Mouse (Mus musculus): ENCODE data around the gene Klhl5. TPM values are rescaled to one million over a fixed set of nuclear protein-coding genes. Genes with fewer than 3 reads are reported as not detected.

Klhl5 gene
- polyA plus RNA-seq, 1 experiment from 2014 or later, result 42.3 TPM

DNA sequence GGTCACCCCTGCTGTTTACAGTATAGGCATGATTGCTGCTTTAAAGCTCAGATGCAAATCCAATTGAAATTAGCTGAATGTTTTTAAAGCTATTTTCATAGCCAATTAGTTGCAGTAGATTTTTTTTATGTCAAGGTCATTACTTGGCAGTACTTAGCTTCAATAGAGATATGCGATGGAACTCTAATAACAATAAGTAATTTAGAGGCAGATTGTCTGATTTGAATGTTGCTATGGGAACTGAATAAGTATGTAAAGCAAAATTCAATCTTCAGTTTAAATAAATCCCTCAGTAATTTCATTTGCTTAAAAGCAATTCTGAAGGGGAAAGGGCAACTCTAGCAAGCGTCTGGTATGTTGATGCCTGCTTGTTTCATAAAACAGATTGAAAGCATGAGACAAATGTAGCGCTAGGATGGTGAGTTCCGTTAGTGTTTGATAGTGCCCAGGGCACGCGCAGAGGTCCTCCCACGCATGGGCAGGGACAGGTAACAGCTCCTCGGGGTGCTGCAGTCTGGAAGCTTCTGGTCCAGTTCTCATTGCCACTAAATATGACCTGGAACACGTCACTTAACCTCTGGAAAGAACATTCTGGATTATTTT lies 38.3 kb downstream of the Klhl5 start:
- no peaks in the 10 kb centered on the region for H3K27me3 ChIP-seq (replicated peaks; ENCODE audit: control insufficient read depth, insufficient read depth, low read length)
- H3K36me3 ChIP-seq (ENCODE audit: control insufficient read depth, insufficient read depth, low read length), result peaks cover 68% of the 10 kb centered on the region
- H3K4me1 ChIP-seq (ENCODE audit: control insufficient read depth, insufficient read depth, low read length), result no peaks in the 10 kb centered on the region
- H3K27ac ChIP-seq (ENCODE audit: low read depth, low read length), result no peak overlapping the region; the same call in 1 of the 2 replicates
- no peak overlapping the region for H3K4me3 ChIP-seq (ENCODE audit: low read depth, low read length)
- ATAC-seq, result peak; percentile 54; the same call in 1 of the 2 replicates
- H3K9me3 ChIP-seq (replicated peaks; ENCODE audit: control insufficient read depth, low read length), result no peaks in the 10 kb centered on the region
- 77% methylated on average over 9 of the region's 9 CpGs for WGBS
- DNase-seq (ENCODE audit: low spot score), result peak; percentile 47
- no peak overlapping the region for H3K4me2 ChIP-seq (ENCODE audit: low read length)
- no peak overlapping the region for H3K9ac ChIP-seq (ENCODE audit: low read length)

DNA sequence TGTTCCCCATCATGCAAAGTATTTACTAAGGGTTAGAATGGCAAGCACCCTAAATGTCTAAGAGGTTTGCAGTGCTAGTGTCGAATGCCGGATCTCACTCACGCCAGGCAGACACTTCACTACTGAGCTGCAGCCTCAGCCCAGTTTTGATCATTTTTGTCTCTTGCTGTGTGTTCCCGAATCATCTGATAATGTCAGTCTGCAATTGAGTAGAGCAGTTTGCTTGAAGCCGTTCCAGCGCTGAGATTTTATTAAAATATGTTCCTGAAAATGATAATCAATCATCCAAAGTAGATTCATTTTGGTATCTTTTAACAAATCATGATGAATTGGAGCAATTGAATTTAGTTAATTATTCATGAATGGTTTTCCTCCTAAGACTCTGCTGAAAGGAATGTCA lies 39.4 kb downstream of the Klhl5 start:
- H3K36me3 ChIP-seq (ENCODE audit: control insufficient read depth, insufficient read depth, low read length), result peaks cover 70% of the 10 kb centered on the region
- H3K9me3 ChIP-seq (replicated peaks; ENCODE audit: control insufficient read depth, low read length), result no peaks in the 10 kb centered on the region
- H3K9ac ChIP-seq (ENCODE audit: low read length), result no peak overlapping the region
- H3K27me3 ChIP-seq (replicated peaks; ENCODE audit: control insufficient read depth, insufficient read depth, low read length), result no peaks in the 10 kb centered on the region
- 92% methylated on average over 6 of the region's 6 CpGs for WGBS
- H3K4me1 ChIP-seq (ENCODE audit: control insufficient read depth, insufficient read depth, low read length), result no peaks in the 10 kb centered on the region
- H3K4me2 ChIP-seq (ENCODE audit: low read length), result no peak overlapping the region
- no peak for DNase-seq (ENCODE audit: low spot score)
- no peak overlapping the region for H3K27ac ChIP-seq (ENCODE audit: low read depth, low read length)
- no peak overlapping the region for H3K4me3 ChIP-seq (ENCODE audit: low read depth, low read length)
- no peak for ATAC-seq

DNA sequence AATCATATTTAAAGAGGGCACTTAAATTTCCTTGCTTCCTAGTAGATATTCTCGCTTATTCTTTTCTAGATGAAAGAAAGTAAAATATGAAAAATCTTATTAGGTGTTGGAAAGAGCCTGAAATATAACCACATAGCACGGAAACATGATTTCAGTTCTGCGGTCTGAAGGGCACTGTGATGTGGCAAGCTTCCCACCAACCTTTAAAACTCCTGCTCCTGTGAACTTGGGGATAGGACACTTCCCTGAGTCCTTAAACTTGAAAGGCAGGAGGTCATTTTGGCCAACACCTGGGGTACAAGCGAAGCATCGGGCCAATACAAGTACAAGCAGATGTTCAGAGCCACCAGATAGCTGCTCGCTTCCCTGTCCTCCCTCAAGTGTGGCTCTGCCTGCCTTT lies 42.4 kb downstream of the Klhl5 start:
- Histone ChIP-seq H3K4me1 (ENCODE audit: control insufficient read depth, insufficient read depth, low read length) (no peaks in the 10 kb centered on the region), H3K27me3 (replicated peaks; ENCODE audit: control insufficient read depth, insufficient read depth, low read length) (no peaks in the 10 kb centered on the region), H3K27ac (ENCODE audit: low read depth, low read length) (no peak overlapping the region), H3K4me3 (ENCODE audit: low read depth, low read length) (no peak overlapping the region), H3K36me3 (ENCODE audit: control insufficient read depth, insufficient read depth, low read length) (peaks cover 71% of the 10 kb centered on the region), H3K9ac (ENCODE audit: low read length) (no peak overlapping the region), H3K9me3 (replicated peaks; ENCODE audit: control insufficient read depth, low read length) (no peaks in the 10 kb centered on the region), H3K4me2 (ENCODE audit: low read length) (no peak overlapping the region)
- no peak for DNase-seq (ENCODE audit: low spot score)
- no peak for ATAC-seq
- 96% methylated on average over 6 of the region's 6 CpGs for WGBS

DNA sequence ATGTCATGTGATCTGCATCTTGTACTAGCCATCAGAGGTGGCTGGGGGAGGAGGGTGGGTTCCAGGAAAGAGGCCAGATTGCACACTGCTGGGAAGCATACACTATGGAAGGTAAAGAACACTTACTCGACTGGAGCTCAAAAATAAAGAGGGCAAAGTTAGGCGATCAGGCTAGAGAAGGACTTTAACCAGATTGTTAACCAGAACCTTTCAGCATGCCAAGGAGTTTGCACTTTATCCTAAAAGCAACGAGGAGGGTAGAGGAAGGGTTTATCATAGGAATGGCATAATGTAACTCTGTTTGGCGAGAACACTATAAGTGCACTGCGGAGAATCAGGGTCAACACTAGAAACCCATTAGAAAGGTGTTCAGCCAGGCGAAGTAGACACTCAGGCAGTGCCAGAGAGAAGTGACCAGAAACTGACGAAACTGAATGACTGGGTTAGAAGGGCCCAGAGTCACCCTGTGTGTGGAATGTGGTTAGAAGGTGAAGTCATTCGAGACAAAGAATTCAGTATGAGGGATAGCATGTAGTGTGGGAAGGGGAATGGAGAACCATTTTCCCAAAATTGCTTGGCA lies 43.1 kb downstream of the Klhl5 start:
- no peak overlapping the region for H3K4me3 ChIP-seq (ENCODE audit: low read depth, low read length)
- ATAC-seq, result no peak
- peaks cover 67% of the 10 kb centered on the region for H3K36me3 ChIP-seq (ENCODE audit: control insufficient read depth, insufficient read depth, low read length)

DNA sequence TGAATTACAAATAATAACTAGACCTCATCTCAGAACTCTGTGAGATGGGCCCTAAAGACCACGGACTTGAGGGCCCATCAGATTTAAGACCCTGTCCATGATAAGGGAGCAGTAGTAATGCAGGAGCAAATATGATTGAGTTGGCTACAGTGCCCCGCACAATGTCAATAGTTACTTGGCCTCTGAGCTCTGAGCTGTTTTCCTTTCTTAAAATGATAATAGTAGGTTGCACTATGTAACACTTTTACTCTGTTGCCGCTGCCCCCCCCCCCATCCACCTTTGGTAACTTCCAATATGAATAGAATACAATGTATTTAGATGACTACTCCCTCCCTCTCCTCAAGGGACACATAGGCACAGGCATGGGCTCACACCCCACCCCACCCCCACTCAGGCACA lies 43.9 kb downstream of the Klhl5 start:
- H3K4me1 ChIP-seq (ENCODE audit: control insufficient read depth, insufficient read depth, low read length), result no peaks in the 10 kb centered on the region
- H3K4me2 ChIP-seq (ENCODE audit: low read length), result no peak overlapping the region
- H3K4me3 ChIP-seq (ENCODE audit: low read depth, low read length), result no peak overlapping the region
- H3K9me3 ChIP-seq (replicated peaks; ENCODE audit: control insufficient read depth, low read length), result no peaks in the 10 kb centered on the region
- H3K9ac ChIP-seq (ENCODE audit: low read length), result no peak overlapping the region
- peaks cover 65% of the 10 kb centered on the region for H3K36me3 ChIP-seq (ENCODE audit: control insufficient read depth, insufficient read depth, low read length)
- no peak overlapping the region for H3K27ac ChIP-seq (ENCODE audit: low read depth, low read length)
- no peak for ATAC-seq
- H3K27me3 ChIP-seq (replicated peaks; ENCODE audit: control insufficient read depth, insufficient read depth, low read length), result no peaks in the 10 kb centered on the region
- WGBS, result 92% methylated on average over 3 of the region's 3 CpGs
- no peak for DNase-seq (ENCODE audit: low spot score)

More for the DNA sequence above, 43.1 kb downstream of the Klhl5 start:
- H3K27ac ChIP-seq (ENCODE audit: low read depth, low read length), result no peak overlapping the region
- H3K9ac ChIP-seq (ENCODE audit: low read length), result no peak overlapping the region
- H3K4me1 ChIP-seq (ENCODE audit: control insufficient read depth, insufficient read depth, low read length), result no peaks in the 10 kb centered on the region
- 90% methylated on average over 8 of the region's 8 CpGs for WGBS
- no peaks in the 10 kb centered on the region for H3K27me3 ChIP-seq (replicated peaks; ENCODE audit: control insufficient read depth, insufficient read depth, low read length)
- no peaks in the 10 kb centered on the region for H3K9me3 ChIP-seq (replicated peaks; ENCODE audit: control insufficient read depth, low read length)
- no peak overlapping the region for H3K4me2 ChIP-seq (ENCODE audit: low read length)
- DNase-seq (ENCODE audit: low spot score), result no peak

DNA sequence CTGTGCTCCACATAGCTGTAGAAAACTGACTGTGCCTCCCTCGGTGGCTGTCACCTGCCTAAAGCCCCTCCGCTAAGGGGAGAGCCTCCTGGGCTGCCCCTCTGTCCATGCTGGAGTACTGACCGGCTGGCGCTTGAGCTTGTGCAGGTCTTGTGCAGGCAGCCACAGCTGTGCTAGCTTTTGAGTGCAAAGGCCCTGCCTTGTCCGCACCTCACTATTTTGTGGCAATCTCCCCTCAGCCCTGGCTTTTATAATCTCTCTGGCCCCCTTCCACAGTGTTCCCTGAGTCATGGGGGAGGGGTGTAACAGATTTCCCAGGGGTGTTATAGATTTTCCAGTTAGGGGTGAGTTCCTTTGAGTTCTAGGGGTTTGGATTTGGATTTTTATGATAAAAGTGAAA lies 44.4 kb downstream of the Klhl5 start:
- Histone ChIP-seq H3K4me2 (ENCODE audit: low read length) (no peak overlapping the region), H3K9me3 (replicated peaks; ENCODE audit: control insufficient read depth, low read length) (0 out of 2 replicates have a peak, but pooled peaks cover 1% of the 10 kb centered on the region), H3K4me1 (ENCODE audit: control insufficient read depth, insufficient read depth, low read length) (no peaks in the 10 kb centered on the region), H3K4me3 (ENCODE audit: low read depth, low read length) (no peak overlapping the region), H3K36me3 (ENCODE audit: control insufficient read depth, insufficient read depth, low read length) (peaks cover 70% of the 10 kb centered on the region), H3K9ac (ENCODE audit: low read length) (no peak overlapping the region), H3K27ac (ENCODE audit: low read depth, low read length) (no peak overlapping the region), H3K27me3 (replicated peaks; ENCODE audit: control insufficient read depth, insufficient read depth, low read length) (no peaks in the 10 kb centered on the region)
- 80% methylated on average over 5 of the region's 5 CpGs for WGBS
- DNase-seq (ENCODE audit: low spot score) (no peak), ATAC-seq (no peak)

DNA sequence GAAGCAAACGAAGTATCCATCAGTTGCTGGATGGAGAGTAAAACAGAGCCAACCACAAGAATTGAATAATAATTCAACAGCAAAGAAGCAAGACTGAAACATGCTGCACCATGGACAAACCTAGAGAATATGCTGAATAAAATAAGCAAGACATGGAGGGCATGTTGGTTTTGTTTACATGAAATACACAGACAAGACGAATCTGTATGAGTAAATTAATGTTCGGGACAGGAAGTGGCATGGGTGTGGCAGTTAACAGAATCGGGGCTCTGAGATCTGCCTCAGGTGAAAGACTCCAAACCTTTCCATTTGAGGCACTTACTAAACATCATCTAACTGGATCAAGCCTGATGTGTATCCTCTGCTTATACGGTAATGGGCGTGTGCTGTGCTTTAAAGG lies 46.9 kb downstream of the Klhl5 start:
- no peak overlapping the region for H3K4me3 ChIP-seq (ENCODE audit: low read depth, low read length)
- ATAC-seq (no peak), DNase-seq (ENCODE audit: low spot score) (no peak)
- H3K4me2 ChIP-seq (ENCODE audit: low read length), result no peak overlapping the region
- no peak overlapping the region for H3K27ac ChIP-seq (ENCODE audit: low read depth, low read length)
- H3K4me1 ChIP-seq (ENCODE audit: control insufficient read depth, insufficient read depth, low read length), result no peaks in the 10 kb centered on the region
- no peaks in the 10 kb centered on the region for H3K27me3 ChIP-seq (replicated peaks; ENCODE audit: control insufficient read depth, insufficient read depth, low read length)
- 0 out of 2 replicates have a peak, but pooled peaks cover 3% of the 10 kb centered on the region for H3K9me3 ChIP-seq (replicated peaks; ENCODE audit: control insufficient read depth, low read length)
- 93% methylated on average over 6 of the region's 6 CpGs for WGBS
- H3K36me3 ChIP-seq (ENCODE audit: control insufficient read depth, insufficient read depth, low read length), result peaks cover 53% of the 10 kb centered on the region
- H3K9ac ChIP-seq (ENCODE audit: low read length), result no peak overlapping the region

DNA sequence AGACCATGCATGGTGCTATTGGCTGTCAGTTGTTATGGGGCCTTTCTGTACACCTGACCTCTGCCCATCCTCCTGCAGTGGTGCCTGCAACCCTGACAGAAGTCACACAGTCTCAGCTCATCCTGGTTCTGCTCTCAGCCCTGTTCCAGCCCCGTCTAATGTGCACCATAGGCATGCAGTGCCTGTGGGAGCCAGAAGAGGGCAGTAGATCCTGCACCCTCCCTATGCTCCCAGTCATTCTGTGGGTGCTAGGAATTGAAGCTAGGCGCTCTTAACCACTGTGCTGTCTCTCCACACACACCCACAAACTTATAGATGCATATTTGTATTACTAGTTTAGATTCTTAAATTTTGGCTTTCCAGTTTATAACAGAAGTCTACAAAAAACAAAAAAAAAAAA lies 49.5 kb downstream of the Klhl5 start:
- no peak overlapping the region for H3K27ac ChIP-seq (ENCODE audit: low read depth, low read length)
- 0 out of 2 replicates have a peak, but pooled peaks cover 3% of the 10 kb centered on the region for H3K9me3 ChIP-seq (replicated peaks; ENCODE audit: control insufficient read depth, low read length)
- H3K9ac ChIP-seq (ENCODE audit: low read length), result no peak overlapping the region
- DNase-seq (ENCODE audit: low spot score) (no peak), ATAC-seq (no peak)
- H3K4me3 ChIP-seq (ENCODE audit: low read depth, low read length), result no peak overlapping the region
- H3K4me2 ChIP-seq (ENCODE audit: low read length), result no peak overlapping the region
- H3K27me3 ChIP-seq (replicated peaks; ENCODE audit: control insufficient read depth, insufficient read depth, low read length), result no peaks in the 10 kb centered on the region
- no peaks in the 10 kb centered on the region for H3K4me1 ChIP-seq (ENCODE audit: control insufficient read depth, insufficient read depth, low read length)
- 61% methylated on average over 2 of the region's 2 CpGs for WGBS
- H3K36me3 ChIP-seq (ENCODE audit: control insufficient read depth, insufficient read depth, low read length), result peaks cover 47% of the 10 kb centered on the region
